Mouse (Mus musculus): Measurements from ENCODE around the gene Ppp1r12c.

Ppp1r12c gene

DNA sequence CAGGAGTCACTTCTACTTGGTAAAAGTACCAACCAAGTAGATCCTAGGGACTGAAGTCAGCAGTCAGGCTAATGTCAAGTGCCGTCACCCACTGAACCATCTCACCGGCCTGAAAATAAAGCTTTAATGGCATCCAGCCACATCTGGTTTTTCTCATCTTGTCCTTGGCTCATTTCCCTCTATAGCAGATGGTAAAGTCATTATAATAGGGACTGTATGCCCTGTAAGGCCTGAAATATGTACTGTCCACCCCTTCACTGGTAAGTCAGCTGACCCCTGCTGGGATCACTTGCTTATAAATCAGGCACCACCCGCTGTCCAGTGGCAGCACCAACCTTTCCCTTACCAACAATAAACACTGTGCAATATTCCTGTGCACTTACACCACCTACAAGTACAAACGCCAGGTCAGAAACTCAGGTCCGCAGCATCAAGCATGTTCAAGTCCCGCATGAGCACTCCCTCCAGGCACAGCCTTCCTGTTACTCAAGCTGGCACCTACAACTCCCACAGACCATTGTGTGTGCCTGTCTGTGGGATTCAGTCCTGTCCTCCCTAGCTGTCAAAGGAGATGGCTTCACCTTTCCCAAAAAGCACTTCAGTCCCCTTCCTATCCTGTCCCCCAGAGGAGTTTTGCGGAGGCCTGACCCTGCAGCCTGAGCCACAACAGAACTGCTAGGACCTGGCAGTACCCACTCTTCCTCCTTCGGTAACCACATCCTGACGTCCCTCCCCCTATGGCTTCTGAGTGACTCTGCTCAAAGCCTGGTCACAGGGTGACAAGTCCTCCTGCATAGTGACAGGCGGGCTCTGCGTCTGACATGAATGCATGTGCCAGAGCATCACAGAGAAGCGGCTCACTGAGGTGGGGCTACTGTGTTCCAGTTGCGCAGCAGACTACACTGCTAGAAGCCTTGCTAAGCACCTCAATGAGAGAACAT is 8.9 kb downstream of the Ppp1r12c start:
- no peak for DNase-seq (ENCODE audit: low spot score)

DNA sequence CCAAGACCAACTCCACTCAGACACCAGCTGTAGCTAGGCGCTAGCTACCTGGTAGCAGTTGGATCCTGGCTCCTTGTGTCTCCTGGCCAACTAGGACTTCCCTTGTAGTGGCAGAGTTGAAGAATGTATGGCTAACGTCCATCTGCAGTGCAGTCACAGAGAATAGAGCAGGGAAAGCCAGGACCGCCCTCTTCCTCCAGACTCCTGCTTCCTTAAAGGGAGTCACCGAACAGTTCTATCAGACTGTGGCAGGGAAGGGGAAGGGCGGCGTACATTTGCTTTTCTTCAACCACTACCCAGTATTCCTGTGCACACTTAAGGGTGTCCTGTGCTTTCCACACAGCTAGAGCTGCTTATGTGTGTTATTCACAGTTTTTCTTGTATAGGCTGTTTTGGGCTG is 10.2 kb downstream of the Ppp1r12c start:
- DNase-seq (ENCODE audit: low spot score) = no peak

DNA sequence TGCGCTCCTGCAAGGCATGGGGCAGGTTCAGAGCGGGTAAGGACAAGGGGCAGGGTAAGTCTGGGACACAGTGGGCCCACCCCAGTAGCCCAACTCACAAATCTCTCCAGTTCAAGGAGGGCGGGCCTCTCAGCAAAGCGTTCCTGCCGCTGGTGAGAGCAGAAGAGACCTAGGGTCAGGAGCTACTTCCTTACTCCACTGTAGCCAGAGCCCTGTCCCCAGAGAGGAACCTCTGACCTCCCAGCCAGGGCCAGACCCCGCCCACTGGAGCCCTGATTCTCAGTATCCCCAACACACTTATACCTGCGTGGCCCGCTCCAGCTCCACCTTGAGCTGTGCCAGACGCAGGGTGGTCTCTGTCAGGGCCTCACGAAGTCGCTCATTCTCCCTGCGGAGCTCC is 19.2 kb downstream of the Ppp1r12c start:
- no peak for DNase-seq (ENCODE audit: low spot score)

DNA sequence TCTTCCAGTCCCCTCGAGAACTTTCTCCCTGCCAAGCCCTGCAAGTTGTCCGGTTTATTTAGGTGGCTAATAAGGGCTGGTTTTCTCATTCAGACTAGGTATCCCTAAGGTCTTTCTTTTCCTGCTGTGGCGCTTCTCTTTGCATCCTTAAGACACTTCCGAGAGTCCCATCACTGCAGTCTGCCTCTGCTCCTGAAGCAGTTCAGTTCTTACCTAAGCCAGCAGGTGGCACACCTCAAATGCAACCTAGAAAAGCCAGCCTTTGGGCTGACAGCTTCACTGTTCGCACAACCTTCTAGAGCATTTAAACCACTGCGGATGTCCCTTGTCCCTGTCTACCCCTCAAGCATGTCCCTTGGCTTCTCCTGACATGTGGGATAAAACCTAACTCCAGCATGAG is 21.8 kb downstream of the Ppp1r12c start:
- DNase-seq (ENCODE audit: low spot score) = peak; percentile 64

DNA sequence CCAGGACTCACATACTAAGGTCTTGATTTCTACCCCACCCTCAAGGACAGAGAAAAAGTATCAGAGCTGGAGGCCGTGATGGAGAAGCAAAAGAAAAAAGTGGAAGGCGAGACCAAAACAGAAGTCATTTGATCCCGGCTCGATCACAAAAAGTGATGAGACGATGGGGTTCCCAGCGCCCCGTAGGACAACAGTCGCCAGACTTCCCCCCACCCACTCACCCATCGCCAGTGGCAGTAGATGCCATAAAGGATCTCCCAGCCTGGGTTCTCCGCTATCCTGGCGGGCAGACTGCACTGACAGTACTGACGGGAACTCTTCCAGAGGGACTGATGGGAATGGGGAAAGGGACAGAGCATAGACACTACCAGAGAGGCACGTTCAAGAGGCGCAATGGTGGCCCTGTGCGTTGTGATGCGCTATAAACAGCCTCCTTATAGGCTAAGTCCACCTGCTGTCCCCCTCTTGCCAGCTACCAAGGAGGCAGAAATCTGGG is 22.6 kb downstream of the Ppp1r12c start:
- no peak for DNase-seq (ENCODE audit: low spot score)

DNA sequence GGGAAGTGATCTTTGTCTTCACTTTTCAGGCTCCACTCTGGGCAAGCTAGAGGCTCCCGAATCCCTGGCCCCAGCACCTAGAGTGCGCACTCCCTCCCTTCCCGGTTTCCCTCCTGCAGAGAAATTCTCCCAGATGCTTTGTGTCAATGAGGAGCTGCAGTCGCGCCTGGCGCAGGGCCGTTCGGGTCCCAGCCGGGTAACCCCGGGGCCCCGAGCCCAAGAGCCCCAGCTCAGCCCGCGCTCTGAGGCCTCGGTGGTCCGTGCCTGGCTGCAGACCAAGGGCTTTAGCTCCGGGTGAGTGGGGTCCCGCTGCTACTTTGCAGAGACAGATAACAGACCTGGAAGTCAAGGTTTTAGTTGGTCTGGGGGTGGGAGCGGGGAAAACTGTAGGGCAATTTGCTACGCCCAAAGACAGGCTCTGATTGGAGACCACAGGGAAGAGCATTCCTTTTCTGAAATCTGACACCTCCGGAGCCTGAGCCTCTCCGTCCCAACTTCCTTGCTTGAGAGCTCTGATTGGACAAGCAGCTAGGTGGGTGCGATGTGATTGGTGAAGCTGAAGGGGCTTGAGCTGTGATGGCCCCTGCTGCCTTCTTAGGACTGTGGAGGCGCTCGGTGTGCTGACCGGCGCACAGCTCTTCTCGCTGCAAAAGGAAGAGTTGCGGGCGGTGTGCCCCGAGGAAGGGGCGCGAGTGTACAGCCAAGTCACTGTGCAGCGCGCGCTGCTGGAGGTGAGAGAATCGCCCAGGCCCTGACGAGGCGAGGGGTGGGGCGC is 23.3 kb downstream of the Ppp1r12c start:
- DNase-seq (ENCODE audit: low spot score) = peak; percentile 96

DNA sequence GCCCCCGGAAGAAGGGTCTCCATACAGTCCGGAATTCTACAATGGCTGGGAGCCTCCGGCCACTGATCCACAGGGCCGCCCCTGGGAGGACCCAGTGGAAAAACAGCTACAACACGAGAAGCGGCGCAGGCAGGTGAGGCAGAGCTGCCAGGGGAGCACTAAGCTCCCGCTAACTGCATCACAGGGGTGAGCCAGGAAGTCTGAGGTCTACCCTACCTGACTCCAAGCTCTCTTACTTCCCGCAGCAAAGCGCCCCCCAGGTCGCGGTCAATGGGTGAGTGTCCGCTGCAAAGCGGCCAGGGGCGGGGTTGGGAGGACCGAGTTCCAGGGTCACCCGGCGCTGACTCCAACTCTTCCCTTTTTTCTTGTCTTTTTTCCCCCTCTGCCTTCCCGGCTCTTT is 27.5 kb downstream of the Ppp1r12c start:
- no peak for DNase-seq (ENCODE audit: low spot score)

DNA sequence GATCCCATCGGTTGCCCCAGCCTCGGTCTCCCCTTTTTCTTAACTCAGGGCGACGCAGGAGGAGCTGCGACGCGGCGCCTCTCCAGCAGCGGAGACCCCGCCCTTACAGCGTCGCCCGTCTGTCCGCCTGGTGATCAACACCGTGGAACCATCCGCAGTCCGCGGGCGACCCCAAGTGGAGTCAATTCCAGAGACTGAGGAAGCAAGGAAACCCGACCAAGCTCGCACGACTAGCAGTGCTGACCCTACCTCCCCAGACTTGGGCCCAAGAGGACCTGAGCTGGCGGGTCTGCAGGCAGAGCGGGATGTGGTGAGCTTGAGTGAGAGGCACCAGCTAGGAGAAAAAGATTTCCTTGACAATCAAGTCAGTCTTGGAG is 30.3 kb downstream of the Ppp1r12c start:
- peak; percentile 88 for DNase-seq (ENCODE audit: low spot score)

DNA sequence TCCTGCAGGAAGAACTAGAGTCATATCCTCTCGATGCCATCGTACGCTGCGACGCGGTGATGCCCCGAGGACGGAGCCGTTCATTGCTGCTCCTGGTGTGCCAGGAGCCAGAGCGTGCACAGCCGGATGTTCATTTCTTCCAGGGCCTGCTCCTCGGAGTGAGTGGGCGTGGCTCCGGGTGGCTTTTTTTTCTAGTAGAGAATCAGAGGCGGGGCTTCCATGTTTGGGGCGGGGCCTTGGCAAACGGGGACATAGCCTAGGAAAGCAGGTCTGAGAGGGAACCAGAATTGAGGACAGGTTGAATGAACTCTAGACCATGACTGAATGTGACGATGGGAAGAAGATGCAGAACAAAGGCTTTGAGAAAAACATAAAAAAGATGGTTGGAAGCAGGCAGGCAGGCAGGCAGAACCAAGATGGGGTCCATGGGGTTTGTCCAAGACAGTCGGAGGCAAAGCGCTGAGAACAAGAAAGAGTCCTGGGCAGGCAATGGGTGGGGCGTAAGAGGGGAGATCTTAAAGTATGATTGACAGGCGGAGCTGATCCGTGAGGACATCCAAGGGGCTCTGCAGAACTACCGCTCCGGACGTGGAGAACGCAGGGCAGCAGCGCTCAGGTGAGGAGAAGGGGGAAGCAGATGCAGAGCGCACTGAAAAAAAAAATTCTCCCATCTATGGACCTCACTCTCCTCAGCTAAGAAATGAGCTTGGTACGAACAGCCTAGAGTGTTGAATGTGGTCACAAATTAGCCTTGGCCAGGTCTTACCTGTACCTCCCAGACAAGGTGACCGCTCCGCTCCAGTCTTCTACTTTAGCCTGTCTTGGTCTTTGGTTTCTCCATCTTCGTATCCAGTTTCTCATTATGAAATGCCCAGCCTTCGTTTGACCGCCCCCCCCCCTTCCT is 31.0 kb downstream of the Ppp1r12c start:
- DNase-seq (ENCODE audit: low spot score) = peak; percentile 72

DNA sequence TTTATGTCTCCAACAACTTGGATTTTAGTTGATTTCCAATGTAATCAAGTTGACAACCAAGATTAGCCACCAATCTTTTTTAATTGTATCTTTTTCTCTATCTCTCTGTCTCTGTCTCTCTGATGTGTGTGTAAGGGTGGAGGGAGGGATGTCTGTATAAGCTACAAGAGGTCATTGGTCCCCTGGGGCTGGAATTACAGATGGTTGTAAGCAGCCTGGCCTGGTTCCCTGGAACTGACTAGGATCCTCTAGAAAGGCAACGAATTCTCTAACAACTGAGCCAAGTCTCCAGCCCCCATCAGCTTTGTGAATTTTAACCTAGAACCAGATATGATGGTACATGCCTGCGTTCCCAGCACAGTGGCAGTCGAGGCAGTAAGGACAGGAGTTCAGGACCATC is 33.7 kb downstream of the Ppp1r12c start:
- no peak for DNase-seq (ENCODE audit: low spot score)

DNA sequence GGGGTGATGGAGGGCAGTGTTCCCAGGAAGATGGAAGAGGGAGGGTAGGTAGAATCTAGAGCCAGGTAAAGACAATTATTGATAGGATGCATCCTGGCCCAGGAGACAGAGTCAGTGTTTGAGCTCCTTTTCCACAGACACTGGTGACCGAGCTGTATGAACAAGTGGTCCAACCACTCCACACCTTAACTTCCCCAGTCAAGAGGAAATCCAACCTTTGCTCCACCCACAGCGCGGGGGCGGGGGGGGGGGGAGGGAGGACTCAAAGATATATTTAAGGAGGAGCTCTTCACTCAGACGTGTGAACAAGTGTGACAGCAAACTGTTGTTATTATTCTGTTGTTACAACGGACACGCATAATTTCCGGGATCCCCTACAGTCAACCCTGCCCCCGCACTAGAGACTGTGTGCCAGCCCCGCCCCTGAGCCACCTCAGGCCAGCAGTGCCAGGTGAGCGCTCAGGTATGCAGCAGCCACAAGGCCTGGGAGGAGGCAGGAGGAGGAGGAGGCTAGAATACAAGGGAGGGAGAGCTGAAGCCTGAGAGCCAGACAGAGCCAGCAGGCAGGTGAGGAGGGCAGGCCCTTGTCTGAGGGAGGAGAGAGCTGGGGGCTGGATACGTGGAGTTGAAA is 37.2 kb downstream of the Ppp1r12c start:
- no peak for DNase-seq (ENCODE audit: low spot score)

DNA sequence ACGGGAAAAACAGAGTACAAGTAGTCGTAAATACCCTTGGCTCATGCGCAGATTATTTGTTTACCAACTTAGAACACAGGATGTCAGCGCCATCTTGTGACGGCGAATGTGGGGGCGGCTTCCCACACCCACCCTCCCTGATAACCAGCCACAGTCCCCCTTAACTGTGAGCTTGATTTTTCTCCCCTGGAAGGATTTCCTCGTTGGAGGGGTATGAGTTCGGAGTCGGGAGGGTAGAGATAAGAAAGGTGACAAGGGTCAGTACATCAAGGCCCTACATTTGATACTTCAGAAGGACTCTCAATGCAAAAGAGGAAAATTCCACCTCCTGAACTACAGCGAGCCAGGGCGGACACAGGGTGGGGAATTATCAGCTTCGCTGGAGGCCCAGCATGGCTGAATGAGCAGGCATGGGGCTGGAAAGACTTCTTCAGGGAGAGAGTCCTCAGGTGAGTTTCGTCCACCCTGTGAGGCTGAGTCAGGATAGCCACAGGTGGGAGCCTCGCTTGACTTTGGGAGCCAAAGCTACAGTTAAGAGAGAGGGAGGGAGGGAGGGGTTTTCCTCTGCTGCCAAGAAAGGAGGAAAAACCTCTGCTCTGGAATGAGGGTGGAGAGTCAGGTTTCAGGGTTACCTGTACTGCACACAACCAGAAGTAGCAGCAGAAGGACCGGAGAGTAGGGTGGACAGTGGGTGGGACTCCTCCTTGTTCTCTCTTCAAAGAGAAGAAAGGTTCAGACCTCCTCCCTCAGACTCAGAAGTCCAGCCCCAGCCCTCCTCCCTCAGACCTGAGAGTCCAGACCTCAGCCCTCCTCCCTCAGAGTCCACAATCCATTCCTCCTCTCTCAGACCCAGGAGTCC is 40.7 kb downstream of the Ppp1r12c start, which contains the start of gene Eps8l1:
Gene Eps8l1, plus strand, starts transcription at position 99 of the 859 bp plus-strand sequence.
- DNase-seq (ENCODE audit: low spot score) = no peak

DNA sequence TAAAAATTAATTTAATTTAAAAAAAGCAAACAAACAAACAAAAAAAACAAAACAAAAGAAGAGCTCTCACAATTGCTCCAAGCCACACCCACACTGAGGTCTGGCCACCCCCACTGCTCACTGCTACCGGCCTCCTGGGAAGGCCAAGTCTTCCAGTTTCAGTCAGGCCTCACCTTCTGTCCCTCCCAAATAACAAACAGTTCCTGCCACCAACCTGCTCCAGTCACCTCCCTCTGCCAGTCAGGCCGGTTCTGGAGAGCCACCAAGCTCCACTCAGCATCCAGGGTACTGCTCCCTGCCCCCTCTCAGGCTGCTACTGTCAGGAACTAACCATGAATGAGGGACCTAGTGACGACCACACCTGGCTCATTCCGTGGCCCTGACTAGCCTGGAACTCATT is 48.8 kb downstream of the Ppp1r12c start:
- no peak for DNase-seq (ENCODE audit: low spot score)

DNA sequence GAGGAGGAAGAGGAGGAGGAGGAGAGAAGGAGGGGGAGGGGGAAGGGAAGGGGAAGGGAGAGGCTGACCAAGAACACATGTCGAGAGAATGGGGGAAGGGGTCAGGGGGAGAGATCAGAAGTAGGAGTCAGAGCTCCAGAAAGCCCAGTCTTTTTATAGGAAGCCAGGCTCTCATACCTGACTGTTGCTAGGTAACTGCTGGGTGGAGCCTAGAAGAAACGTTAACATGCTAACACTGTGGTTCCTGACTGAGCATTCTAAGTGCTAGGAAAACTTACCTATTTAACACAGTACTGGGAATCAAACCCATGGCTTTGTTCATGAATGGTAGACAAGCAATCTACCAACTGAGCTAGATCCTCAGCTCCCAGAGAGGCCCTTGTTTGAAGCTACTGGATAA is 52.3 kb downstream of the Ppp1r12c start:
- no peak for DNase-seq (ENCODE audit: low spot score)

DNA sequence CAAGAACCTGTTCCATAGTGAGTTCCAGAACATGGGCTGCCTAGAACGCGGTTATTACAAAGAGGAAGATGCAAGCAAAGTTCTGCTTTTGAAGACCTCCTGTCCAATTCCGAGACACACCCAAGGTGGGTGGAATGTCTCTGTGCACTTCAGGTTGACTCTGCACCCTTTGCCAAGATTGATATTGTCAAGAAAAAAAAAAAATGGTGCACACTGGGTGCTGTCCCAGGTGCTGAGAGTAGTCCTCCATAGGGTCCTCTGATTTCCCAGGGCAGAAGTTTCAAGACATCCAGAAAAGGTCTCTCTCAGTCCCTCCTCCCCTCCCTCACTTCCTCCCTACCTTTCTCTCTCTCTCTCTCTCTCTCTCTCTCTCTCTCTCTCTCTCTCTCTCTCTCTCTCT is 53.0 kb downstream of the Ppp1r12c start:
- no peak for DNase-seq (ENCODE audit: low spot score)

DNA sequence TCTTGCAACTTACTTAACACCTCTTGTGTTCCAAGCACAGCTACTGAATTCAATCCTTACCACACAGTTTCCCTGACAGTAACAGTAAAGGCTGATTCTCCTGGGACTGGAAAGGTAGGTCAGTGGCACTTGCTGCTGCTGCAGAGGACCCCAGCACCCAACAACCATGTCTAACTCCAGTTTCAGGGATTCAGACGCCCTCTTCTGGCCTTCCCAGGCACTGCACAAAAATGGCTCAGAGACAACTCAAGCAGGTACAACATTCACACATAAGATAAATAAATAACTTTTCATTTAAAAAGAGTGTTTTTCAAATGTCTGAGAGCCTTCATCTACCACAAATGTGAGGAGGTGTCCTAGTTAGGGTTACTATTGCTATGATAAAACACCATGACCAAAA is 54.3 kb downstream of the Ppp1r12c start:
- DNase-seq (ENCODE audit: low spot score) = no peak

DNA sequence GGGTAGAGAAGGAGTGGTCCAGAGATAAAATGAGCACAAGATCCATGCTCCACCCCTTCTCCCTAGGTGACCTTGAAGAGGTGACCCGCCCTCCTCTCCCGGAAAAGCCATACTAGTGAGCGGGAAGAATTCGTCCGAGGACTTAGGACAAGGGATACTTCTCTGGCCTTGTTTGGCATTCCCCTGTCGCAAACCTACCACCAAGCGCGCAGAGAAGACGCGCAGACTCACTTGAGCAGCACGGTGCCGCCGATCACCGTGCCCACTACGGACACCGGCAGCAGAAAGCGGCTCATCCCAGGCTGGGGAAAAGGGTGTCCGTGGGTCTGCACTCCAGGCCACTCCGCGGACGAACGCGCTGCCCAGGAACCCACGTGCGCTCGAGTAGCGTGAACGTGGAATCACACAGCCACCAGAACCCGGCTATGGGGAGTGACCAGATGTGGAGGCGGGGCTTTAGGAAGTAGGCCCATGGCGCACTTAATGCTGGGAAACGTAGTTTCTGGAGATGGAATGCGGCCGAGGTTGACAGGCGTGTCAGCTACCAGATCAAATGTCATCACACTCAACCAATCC is 56.2 kb downstream of the Ppp1r12c start, which contains the start of gene Rdh13:
Gene Rdh13, minus strand, starts transcription at position 434 of the 576 bp plus-strand sequence.
- peak; percentile 97 for DNase-seq (ENCODE audit: low spot score)

DNA sequence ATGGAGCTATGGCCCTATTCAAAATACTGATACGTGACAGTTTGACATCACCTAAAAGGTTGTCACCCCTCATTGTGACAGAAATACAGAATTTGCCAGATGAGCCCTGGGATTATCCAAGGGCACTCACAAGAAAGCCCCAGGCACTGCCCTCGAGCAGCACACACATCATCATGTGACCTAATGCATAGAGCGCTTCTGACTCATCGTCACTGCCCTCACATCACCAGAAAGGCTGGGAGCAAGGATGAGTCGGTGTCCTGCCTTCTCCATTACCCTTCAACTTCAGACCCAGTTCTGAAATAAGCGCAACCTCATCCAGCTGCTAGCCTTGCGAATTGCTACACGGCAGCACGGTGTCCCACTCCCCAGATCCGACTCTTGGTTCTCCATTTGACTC is 60.9 kb downstream of the Ppp1r12c start:
- no peak for DNase-seq (ENCODE audit: low spot score)

DNA sequence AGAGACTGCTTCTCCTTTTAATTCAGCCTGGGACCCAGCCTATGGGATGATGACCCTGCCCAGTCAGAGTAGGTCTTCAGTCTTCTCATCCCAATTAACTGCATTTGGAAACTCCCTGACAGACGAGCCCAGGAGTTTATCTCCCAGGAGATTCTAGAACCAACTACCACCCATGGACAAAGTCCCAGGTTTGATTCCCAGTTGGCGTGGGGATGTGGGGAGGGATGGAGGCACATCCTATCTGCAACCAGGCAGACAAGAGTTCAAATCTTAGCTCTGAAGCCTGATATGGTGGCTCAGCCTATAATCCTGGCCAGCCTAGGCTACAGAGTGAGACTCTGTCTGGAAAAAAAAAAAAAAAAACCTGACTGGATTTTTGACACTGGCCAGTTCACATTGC is 63.8 kb downstream of the Ppp1r12c start:
- no peak for DNase-seq (ENCODE audit: low spot score)

DNA sequence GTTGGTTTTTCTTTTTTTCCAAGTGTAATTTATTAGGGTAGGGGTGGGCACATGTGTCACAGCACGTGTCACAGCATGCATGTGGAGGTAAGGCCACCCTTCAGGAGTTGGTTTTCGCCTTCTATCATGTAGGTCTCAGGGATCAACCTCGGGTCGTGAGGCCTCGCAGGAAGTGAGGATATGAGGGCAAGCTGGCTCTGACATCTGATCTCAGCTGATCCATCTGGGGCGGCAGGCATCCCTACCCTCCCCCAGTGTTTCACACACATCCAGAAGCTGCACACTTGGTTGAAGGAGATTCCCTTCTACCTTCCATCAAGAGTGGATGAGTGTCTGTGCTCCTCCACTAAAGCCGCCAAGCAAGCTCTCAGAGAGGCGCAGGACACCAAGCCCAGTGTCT is 69.5 kb downstream of the Ppp1r12c start:
- DNase-seq (ENCODE audit: low spot score) = no peak
